Mouse (Mus musculus): Measurements from ENCODE around the gene Arl2. TPM values are rescaled to one million over a fixed set of nuclear protein-coding genes. Genes with fewer than 3 reads are reported as not detected.

Arl2 gene
- polyA plus RNA-seq (2017; shearing (Covaris generic)) = 10 to 100 TPM; 18.3 to 30.3 TPM

GRCm38 (mm10) chr19:6141394-6141749, at the start of gene Arl2:
TSS of gene Arl2 (minus strand) at chr19:6141548.

GRCm38 (mm10) chr19:6184131-6184530, 42.8 kb upstream of the Arl2 start, which contains the start of gene Majin:
TSS of gene Majin (plus strand) at chr19:6184388.

GRCm38 (mm10) chr19:6140678-6141393, 512 bp downstream of the Arl2 start, which contains the start of gene Batf2:
TSS of gene Batf2 (plus strand) at chr19:6140983.

GRCm38 (mm10) chr19:6127760-6128341, 13.5 kb downstream of the Arl2 start, which contains the start of gene Snx15:
TSS of gene Snx15 (minus strand) at chr19:6128304.

GRCm38 (mm10) chr19:6117986-6118676, 23.2 kb downstream of the Arl2 start, which contains the start of gene Sac3d1:
TSS of gene Sac3d1 (minus strand) at chr19:6118650.

GRCm38 (mm10) chr19:6105586-6105985, 35.8 kb downstream of the Arl2 start, which contains the start of gene Naaladl1:
TSS of gene Naaladl1 (plus strand) at chr19:6105782.

GRCm38 (mm10) chr19:6094119-6094518, 47.2 kb downstream of the Arl2 start, which contains the start of gene AC131692.1:
TSS of gene AC131692.1 (plus strand) at chr19:6094419.

GRCm38 (mm10) chr19:6084478-6085248, 56.7 kb downstream of the Arl2 start, which contains the start of the genes Zfpl1 and Cdca5:
TSS of gene Zfpl1 (minus strand) at chr19:6084956.
TSS of gene Cdca5 (plus strand) at chr19:6084983.

Other genes starting within 250 kb of the Arl2 start
- 1 to 10 TPM in 1 of 2 experiments, under 1 TPM in 1; 0.66 to 1.5 TPM for gene Tigd3, start 247.4 kb downstream of the Arl2 start, polyA plus RNA-seq (2017; shearing (Covaris generic))
- 100 to 1,000 TPM; 161 to 208 TPM for gene Dpf2, start 228.5 kb downstream of the Arl2 start, polyA plus RNA-seq (2017; shearing (Covaris generic))
- gene Cdc42ep2, start 216.7 kb downstream of the Arl2 start, polyA plus RNA-seq (2017; shearing (Covaris generic)) = 1 to 10 TPM in 1 of 2 experiments, under 1 TPM in 1; 0.46 to 1.6 TPM
- 10 to 100 TPM; 37.4 to 48.6 TPM for gene Pola2, start 177.3 kb downstream of the Arl2 start, polyA plus RNA-seq (2017; shearing (Covaris generic))
- gene Slc22a20, start 155.4 kb downstream of the Arl2 start, polyA plus RNA-seq (2017; shearing (Covaris generic)) = under 1 TPM in 1 of 2 experiments, not detected in 1; 0.89 TPM
- gene Capn1, start 125.7 kb downstream of the Arl2 start, polyA plus RNA-seq (2017; shearing (Covaris generic)) = 10 to 100 TPM; 64.1 to 70.3 TPM
- gene Syvn1, start 95.0 kb downstream of the Arl2 start, polyA plus RNA-seq (2017; shearing (Covaris generic)) = 10 to 100 TPM; 48.2 to 68.1 TPM
- 10 to 100 TPM; 37.1 to 49.2 TPM for gene Mrpl49, start 83.8 kb downstream of the Arl2 start, polyA plus RNA-seq (2017; shearing (Covaris generic))
- gene Fau, start 83.7 kb downstream of the Arl2 start, polyA plus RNA-seq (2017; shearing (Covaris generic)) = 100 to 1,000 TPM; 732 to 759 TPM
- gene Znhit2, start 80.4 kb downstream of the Arl2 start, polyA plus RNA-seq (2017; shearing (Covaris generic)) = 10 to 100 TPM; 35.7 to 43.9 TPM
- 10 to 100 TPM; 14.2 to 15.2 TPM for gene Tm7sf2, start 73.2 kb downstream of the Arl2 start, polyA plus RNA-seq (2017; shearing (Covaris generic))
- gene Vps51, start 64.3 kb downstream of the Arl2 start, polyA plus RNA-seq (2017; shearing (Covaris generic)) = 100 to 1,000 TPM in 1 of 2 experiments, 10 to 100 TPM in 1; 79.1 to 114 TPM
- 1 to 10 TPM in 1 of 2 experiments, not detected in 1; 2.5 TPM for gene Tmem262, start 61.5 kb downstream of the Arl2 start, polyA plus RNA-seq (2017; shearing (Covaris generic))
- under 1 TPM; 0.68 to 0.80 TPM for gene Gm28374, start 59.3 kb downstream of the Arl2 start, polyA plus RNA-seq (2017; shearing (Covaris generic))
- 10 to 100 TPM; 47.3 to 48.0 TPM for gene Zfpl1, start 56.6 kb downstream of the Arl2 start, polyA plus RNA-seq (2017; shearing (Covaris generic))
- 1 to 10 TPM in 1 of 2 experiments, not detected in 1; 1.9 TPM for gene Cdca5, start 56.6 kb downstream of the Arl2 start, polyA plus RNA-seq (2017; shearing (Covaris generic))
- 1 to 10 TPM in 1 of 2 experiments, not detected in 1; 1.3 TPM for gene AC131692.1, start 47.1 kb downstream of the Arl2 start, polyA plus RNA-seq (2017; shearing (Covaris generic))
- gene Naaladl1, start 35.8 kb downstream of the Arl2 start, polyA plus RNA-seq (2017; shearing (Covaris generic)) = 1 to 10 TPM in 1 of 2 experiments, under 1 TPM in 1; 0.14 to 1.2 TPM
- gene Sac3d1, start 22.9 kb downstream of the Arl2 start, polyA plus RNA-seq (2017; shearing (Covaris generic)) = 10 to 100 TPM; 17.7 to 37.8 TPM
- gene Snx15, start 13.2 kb downstream of the Arl2 start, polyA plus RNA-seq (2017; shearing (Covaris generic)) = 10 to 100 TPM; 29.5 to 41.7 TPM
- gene Batf2, start 565 bp downstream of the Arl2 start, polyA plus RNA-seq (2017; shearing (Covaris generic)) = not detected
- gene Majin, start 42.8 kb upstream of the Arl2 start, polyA plus RNA-seq (2017; shearing (Covaris generic)) = 1 to 10 TPM in 1 of 2 experiments, not detected in 1; 1.2 TPM
- gene Gpha2, start 84.8 kb upstream of the Arl2 start, polyA plus RNA-seq (2017; shearing (Covaris generic)) = not detected
- gene Ppp2r5b, start 94.3 kb upstream of the Arl2 start, polyA plus RNA-seq (2017; shearing (Covaris generic)) = 10 to 100 TPM; 21.9 to 26.7 TPM
- gene Atg2a, start 100.1 kb upstream of the Arl2 start, polyA plus RNA-seq (2017; shearing (Covaris generic)) = 10 to 100 TPM; 23.5 to 31.5 TPM
- 10 to 100 TPM; 22.3 to 27.6 TPM for gene Ehd1, start 135.2 kb upstream of the Arl2 start, polyA plus RNA-seq (2017; shearing (Covaris generic))
- under 1 TPM; 0.11 to 0.46 TPM for gene Cdc42bpg, start 164.9 kb upstream of the Arl2 start, polyA plus RNA-seq (2017; shearing (Covaris generic))
- gene Men1, start 193.4 kb upstream of the Arl2 start, polyA plus RNA-seq (2017; shearing (Covaris generic)) = 10 to 100 TPM; 48.2 to 74.8 TPM
- 100 to 1,000 TPM; 153 to 184 TPM for gene Map4k2, start 199.6 kb upstream of the Arl2 start, polyA plus RNA-seq (2017; shearing (Covaris generic))
- gene Sf1, start 222.1 kb upstream of the Arl2 start, polyA plus RNA-seq (2017; shearing (Covaris generic)) = 100 to 1,000 TPM; 262 to 306 TPM
- gene Pygm, start 242.9 kb upstream of the Arl2 start, polyA plus RNA-seq (2017; shearing (Covaris generic)) = 1 to 10 TPM; 3.0 to 3.4 TPM

Data from inflammation-experienced regulatory T-cells (primary cell).